Mouse (Mus musculus): ENCODE measurements at regions not wholly inside any gene's neighbourhood (a gene's known extent, or its start where the extent isn't known, plus 50 kb on each side); places are given as distances from the start of the nearest gene placed in this dataset.
A peak's percentile ranks its signal among the peaks of the same experiment; 100 is the strongest.

GRCm38 (mm10) chr1:151125028-151125659, 57.2 kb upstream of the Gm47985 start:
- no peaks in the 10 kb centered on the region for H3K27me3 ChIP-seq
- no peaks in the 10 kb centered on the region for H3K9me3 ChIP-seq (replicated peaks)
- no peak overlapping the region for H3K4me3 ChIP-seq
- H3K4me2 ChIP-seq = no peak overlapping the region
- H3K4me1 ChIP-seq (replicated peaks) = peaks cover 15% of the 10 kb centered on the region
- H3K36me3 ChIP-seq = no peaks in the 10 kb centered on the region
- 90% methylated on average over 9 of the region's 9 CpGs for WGBS
- no peak overlapping the region for H3K9ac ChIP-seq
- ATAC-seq (replicated peaks; ENCODE audit: insufficient number of reproducible peaks, insufficient read depth, low FRiP score, low read depth) = no peak
- no peak overlapping the region for H3K27ac ChIP-seq

DNA sequence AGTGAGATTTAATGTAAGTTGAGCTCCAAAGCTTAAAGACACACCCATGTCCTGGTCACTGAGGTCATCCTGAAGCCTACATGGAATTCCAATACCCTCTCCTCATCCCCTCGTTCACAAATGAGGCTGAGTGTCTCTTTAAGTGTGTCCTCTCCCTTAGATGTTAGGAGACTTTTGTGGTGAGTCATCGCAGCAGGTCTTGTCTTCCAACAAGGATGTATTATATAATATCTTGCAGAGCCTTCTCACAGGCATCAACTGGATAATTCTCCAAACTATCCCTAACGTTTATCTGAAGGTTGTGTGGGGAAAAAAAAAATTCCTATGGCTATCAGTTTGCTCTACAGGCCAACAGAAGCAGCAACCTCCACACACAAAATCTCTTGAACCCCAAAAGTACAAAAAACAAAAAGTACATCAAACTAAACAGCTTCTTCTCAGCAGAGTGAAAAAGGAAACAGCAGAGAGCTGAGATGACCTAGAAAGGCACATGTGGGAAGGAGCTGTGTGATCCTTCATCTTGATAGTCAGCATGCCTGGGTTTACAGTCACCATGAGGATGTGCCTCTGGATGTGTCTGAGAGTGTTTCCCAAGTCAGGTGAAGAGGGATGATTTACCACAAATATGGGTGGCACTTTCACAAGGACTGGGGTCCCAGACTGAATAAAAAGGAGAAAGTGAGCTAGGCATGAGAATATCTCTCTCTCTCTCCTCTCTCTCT, 56.4 kb upstream of the Gm47985 start:
- Histone ChIP-seq H3K4me3 (no peak overlapping the region), H3K27me3 (no peaks in the 10 kb centered on the region), H3K27ac (no peak overlapping the region), H3K9me3 (replicated peaks) (no peaks in the 10 kb centered on the region), H3K4me2 (no peak overlapping the region), H3K4me1 (replicated peaks) (peaks cover 20% of the 10 kb centered on the region), H3K36me3 (no peaks in the 10 kb centered on the region), H3K9ac (no peak overlapping the region)
- ATAC-seq (replicated peaks; ENCODE audit: insufficient number of reproducible peaks, insufficient read depth, low FRiP score, low read depth) = no peak
- WGBS = 55% methylated on average over 3 of the region's 3 CpGs

- Histone ChIP-seq H3K4me1 (replicated peaks) (peaks cover 28% of the 10 kb centered on the region), H3K4me2 (no peak overlapping the region), H3K9ac (no peak overlapping the region), H3K9me3 (replicated peaks) (no peaks in the 10 kb centered on the region), H3K27me3 (no peaks in the 10 kb centered on the region), H3K36me3 (no peaks in the 10 kb centered on the region), H3K4me3 (no peak overlapping the region), H3K27ac (no peak overlapping the region)
- 63% methylated on average over 1 of the region's 1 CpGs for WGBS
- no peak for ATAC-seq (replicated peaks; ENCODE audit: insufficient number of reproducible peaks, insufficient read depth, low FRiP score, low read depth)
These were observed 55.6 kb upstream of the Gm47985 start for GRCm38 (mm10) chr1:151126756-151127155.

DNA sequence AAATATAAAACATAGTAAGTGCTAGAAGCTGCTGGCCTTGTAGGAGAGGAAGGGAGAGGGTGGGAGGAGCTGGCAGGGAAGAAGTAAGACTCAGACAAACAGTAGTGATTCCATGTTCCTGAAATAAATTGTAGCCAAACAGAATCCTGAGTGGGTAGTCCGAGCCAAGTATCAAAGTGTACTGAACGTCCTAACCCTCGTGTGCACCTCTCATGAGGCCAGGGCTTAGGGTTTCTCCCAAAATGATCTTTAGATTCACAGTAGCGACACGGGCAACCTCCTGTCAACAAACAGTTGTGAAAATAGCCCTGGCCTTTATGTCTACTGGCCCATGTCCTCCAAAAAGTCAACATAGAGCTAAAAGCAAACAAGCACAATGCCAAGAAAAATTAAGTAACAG, 54.3 kb upstream of the Gm47985 start:
- Histone ChIP-seq H3K27me3 (no peaks in the 10 kb centered on the region), H3K9me3 (replicated peaks) (no peaks in the 10 kb centered on the region), H3K9ac (no peak overlapping the region), H3K4me2 (no peak overlapping the region), H3K4me3 (no peak overlapping the region), H3K4me1 (replicated peaks) (peaks cover 31% of the 10 kb centered on the region), H3K36me3 (no peaks in the 10 kb centered on the region), H3K27ac (peak overlapping the region; percentile 34; the same call in 1 of the 2 replicates)
- WGBS = 56% methylated on average over 5 of the region's 5 CpGs
- ATAC-seq (replicated peaks; ENCODE audit: insufficient number of reproducible peaks, insufficient read depth, low FRiP score, low read depth) = no peak

- no peaks in the 10 kb centered on the region for H3K9me3 ChIP-seq (replicated peaks)
- no peak overlapping the region for H3K4me2 ChIP-seq
- no peak for ATAC-seq (replicated peaks; ENCODE audit: insufficient number of reproducible peaks, insufficient read depth, low FRiP score, low read depth)
- no peak overlapping the region for H3K9ac ChIP-seq
- peaks cover 31% of the 10 kb centered on the region for H3K4me1 ChIP-seq (replicated peaks)
- no peaks in the 10 kb centered on the region for H3K27me3 ChIP-seq
- H3K36me3 ChIP-seq = no peaks in the 10 kb centered on the region
- peak overlapping the region; percentile 76 for H3K27ac ChIP-seq
- no peak overlapping the region for H3K4me3 ChIP-seq
These were observed 53.4 kb upstream of the Gm47985 start for GRCm38 (mm10) chr1:151128955-151129354.

GRCm38 (mm10) chr1:151130036-151130435, 52.3 kb upstream of the Gm47985 start:
- Histone ChIP-seq H3K27me3 (no peaks in the 10 kb centered on the region), H3K4me3 (no peak overlapping the region), H3K9me3 (replicated peaks) (no peaks in the 10 kb centered on the region), H3K36me3 (no peaks in the 10 kb centered on the region), H3K27ac (peak overlapping the region; percentile 76), H3K4me1 (replicated peaks) (peaks cover 31% of the 10 kb centered on the region), H3K4me2 (0 out of 2 replicates have a peak overlapping the region, but pooled peaks have one; percentile 1), H3K9ac (no peak overlapping the region)
- 26% methylated on average over 6 of the region's 6 CpGs for WGBS
- no peak for ATAC-seq (replicated peaks; ENCODE audit: insufficient number of reproducible peaks, insufficient read depth, low FRiP score, low read depth)

DNA sequence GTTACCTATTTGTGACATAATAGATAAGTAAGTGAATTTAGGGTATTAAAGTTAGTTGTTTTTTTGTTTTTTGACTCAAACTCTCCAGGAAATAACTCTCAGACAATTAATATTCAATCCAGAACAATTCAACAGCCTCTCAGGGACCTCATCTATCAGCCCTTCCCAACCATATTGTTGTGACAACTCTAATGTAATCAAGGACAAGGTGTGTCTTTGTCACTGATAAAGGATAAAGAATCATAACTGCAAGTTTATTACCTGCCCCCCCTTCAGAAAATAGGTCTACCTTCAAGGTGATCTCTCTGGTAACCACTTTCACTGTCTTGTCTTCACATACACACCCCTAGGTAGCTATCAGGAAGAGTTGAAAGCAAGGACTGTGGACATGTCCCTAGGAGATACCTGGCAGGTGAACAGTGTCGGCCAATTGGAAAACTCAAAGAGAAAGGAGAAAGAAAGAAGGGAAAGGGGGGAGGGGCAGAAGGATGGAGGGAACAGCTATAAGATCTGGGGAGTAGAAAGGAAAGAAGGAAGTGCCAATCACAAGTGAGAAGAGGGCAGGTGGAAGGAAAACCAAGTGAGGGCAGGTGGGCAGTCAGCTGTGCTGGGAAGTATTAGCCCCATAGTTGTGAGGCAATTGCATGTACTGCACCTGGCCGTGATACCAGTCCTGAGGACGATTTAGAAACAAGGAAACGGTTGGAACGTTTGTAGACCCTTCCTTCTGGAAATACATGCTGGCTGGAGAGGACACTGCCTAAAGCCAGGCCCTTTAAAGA, 51.3 kb upstream of the Gm47985 start:
- no peak for ATAC-seq (replicated peaks; ENCODE audit: insufficient number of reproducible peaks, insufficient read depth, low FRiP score, low read depth)
- Histone ChIP-seq H3K4me3 (no peak overlapping the region), H3K4me2 (no peak overlapping the region), H3K9ac (no peak overlapping the region), H3K36me3 (no peaks in the 10 kb centered on the region), H3K27ac (peak overlapping the region; percentile 53), H3K4me1 (replicated peaks) (peaks cover 31% of the 10 kb centered on the region), H3K9me3 (replicated peaks) (no peaks in the 10 kb centered on the region), H3K27me3 (no peaks in the 10 kb centered on the region)
- 54% methylated on average over 5 of the region's 5 CpGs for WGBS

DNA sequence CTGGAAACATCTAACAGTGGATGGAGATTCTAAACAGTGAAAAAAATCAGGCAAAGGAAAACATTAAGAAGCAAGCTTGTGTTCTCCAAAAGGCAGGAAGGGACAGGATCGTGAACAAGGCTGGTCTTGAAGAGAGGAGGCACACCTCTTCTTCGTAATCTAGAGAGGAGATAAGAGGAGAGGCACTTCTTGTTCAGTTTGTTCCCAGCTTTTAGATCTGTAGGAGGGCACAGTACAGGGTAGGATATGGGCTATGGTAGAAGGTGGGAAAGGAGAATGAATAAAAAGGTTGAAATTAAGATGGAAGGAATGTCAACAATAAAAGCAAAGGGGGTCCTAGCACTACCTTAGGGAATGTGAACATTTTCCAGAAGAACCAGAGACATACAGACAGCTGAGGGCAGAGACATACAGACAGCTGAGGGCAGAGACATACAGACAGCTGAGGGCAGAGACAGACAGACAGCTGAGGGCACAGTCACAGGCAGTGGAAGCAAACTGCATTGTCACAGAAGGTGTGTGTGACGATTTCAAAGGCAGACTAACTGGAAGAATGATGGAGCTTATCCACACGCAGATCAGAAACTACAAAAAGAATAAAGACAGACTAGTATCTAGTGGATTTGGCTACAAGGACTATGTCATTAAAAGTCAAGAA, 50.6 kb upstream of the Gm47985 start:
- H3K4me2 ChIP-seq = no peak overlapping the region
- H3K9me3 ChIP-seq (replicated peaks) = no peaks in the 10 kb centered on the region
- H3K36me3 ChIP-seq = no peaks in the 10 kb centered on the region
- H3K27me3 ChIP-seq = no peaks in the 10 kb centered on the region
- H3K9ac ChIP-seq = no peak overlapping the region
- 48% methylated on average over 4 of the region's 4 CpGs for WGBS
- peaks cover 31% of the 10 kb centered on the region for H3K4me1 ChIP-seq (replicated peaks)
- no peak for ATAC-seq (replicated peaks; ENCODE audit: insufficient number of reproducible peaks, insufficient read depth, low FRiP score, low read depth)
- H3K4me3 ChIP-seq = no peak overlapping the region
- H3K27ac ChIP-seq = peak overlapping the region; percentile 53
